Mouse (Mus musculus) MEL (cell line): ENCODE results near the gene Clk3. TPM values are rescaled to one million over a fixed set of nuclear protein-coding genes. Genes with fewer than 3 reads are reported as not detected.

Source experiments
- DNase-seq: peaks from one replicate; pipeline ENCODE4 v3.0.0; 2011; ENCODE audit warnings: low read depth, low spot score
- H3K27ac ChIP-seq: 2 replicates; pipeline ENCODE4 v1.5.1; 2012; ENCODE audit warnings: low read depth, mild to moderate bottlenecking, control low read depth, low read length, moderate library complexity; ENCODE audit not compliant: control insufficient read depth
- H3K27me3 ChIP-seq, 2 experiments: fragments of 150-350 bp in 1 of 2; sonication (generic) in 1 of 2; 2 replicates each; pipeline ENCODE4 v1.6.1; 2012; ENCODE audit warnings: low read length in 2 of 2, mild to moderate bottlenecking in 2 of 2, improper control_type of control experiment in 1 of 2, moderate library complexity in 1 of 2; ENCODE audit not compliant: insufficient read depth in 2 of 2, control insufficient read depth in 1 of 2
- H3K36me3 ChIP-seq, 2 experiments: 2 replicates each; pipeline ENCODE4 v1.6.1; 2012 to 2014; ENCODE audit warnings: low read length in 2 of 2, improper control_type of control experiment in 1 of 2, inconsistent platforms in 1 of 2, mild to moderate bottlenecking in 1 of 2; ENCODE audit not compliant: insufficient read depth in 2 of 2, control insufficient read depth in 1 of 2
- H3K4me1 ChIP-seq, 2 experiments: fragments of 150-350 bp in 1 of 2; sonication (generic) in 1 of 2; 2 replicates each; pipeline ENCODE4 v1.6.1; 2012; ENCODE audit warnings: low read length in 2 of 2, improper control_type of control experiment in 1 of 2, mild to moderate bottlenecking in 1 of 2; ENCODE audit not compliant: insufficient read depth in 2 of 2, control insufficient read depth in 1 of 2
- H3K4me3 ChIP-seq, 2 experiments: fragments of 150-350 bp in 1 of 2; sonication (generic) in 1 of 2; 2 replicates each; pipeline ENCODE4 v1.5.1; 2012; ENCODE audit warnings: low read depth in 2 of 2, low read length in 2 of 2, mild to moderate bottlenecking in 2 of 2, moderate library complexity in 2 of 2, control low read depth in 1 of 2, improper control_type of control experiment in 1 of 2; ENCODE audit not compliant: control insufficient read depth in 1 of 2, insufficient read depth in 1 of 2
- H3K79me2 ChIP-seq: 2 replicates; pipeline ENCODE4 v1.6.1; 2012; ENCODE audit warnings: mild to moderate bottlenecking, low read length, moderate library complexity; ENCODE audit not compliant: control insufficient read depth, poor library complexity, insufficient read depth
- H3K9ac ChIP-seq: 2 replicates; pipeline ENCODE4 v1.6.1; 2012; ENCODE audit warnings: low read depth, mild to moderate bottlenecking, control low read depth, low read length, moderate library complexity; ENCODE audit not compliant: control insufficient read depth, poor library complexity, severe bottlenecking
- H3K9me3 ChIP-seq: fragments of 150-350 bp; sonication (generic); replicated peaks from 2 replicates; pipeline ENCODE4 v1.6.1; 2012; ENCODE audit warnings: mild to moderate bottlenecking, low read length, improper control_type of control experiment, moderate library complexity; ENCODE audit not compliant: insufficient read depth
- BHLHE40 ChIP-seq: IDR thresholded peaks from 2 replicates; pipeline ENCODE4 v1.6.1; 2012; ENCODE audit warnings: low read depth, mild to moderate bottlenecking, inconsistent platforms, low read length, improper control_type of control experiment, borderline replicate concordance
- CHD2 ChIP-seq: IDR thresholded peaks from 2 replicates; pipeline ENCODE4 v1.6.1; 2011; ENCODE audit warnings: low read length, improper control_type of control experiment
- E2F4 ChIP-seq: IDR thresholded peaks from 2 replicates; pipeline ENCODE4 v1.6.1; 2011; ENCODE audit warnings: low read depth, low read length, improper control_type of control experiment, borderline replicate concordance
- ELF1 ChIP-seq: IDR thresholded peaks from 2 replicates; pipeline ENCODE4 v1.6.1; 2014; ENCODE audit warnings: low read depth, mild to moderate bottlenecking, inconsistent platforms, low read length, improper control_type of control experiment, moderate library complexity
- EP300 ChIP-seq, 2 experiments: IDR thresholded peaks; 2 replicates each; pipeline ENCODE4 v1.6.1; 2011; ENCODE audit warnings: improper control_type of control experiment in 2 of 2, low read length in 2 of 2, low read depth in 1 of 2, mild to moderate bottlenecking in 1 of 2
- ETS1 ChIP-seq: IDR thresholded peaks from 2 replicates; pipeline ENCODE4 v1.6.1; 2012; ENCODE audit warnings: low read depth, mild to moderate bottlenecking, inconsistent platforms, low read length, improper control_type of control experiment, moderate library complexity
- GABPA ChIP-seq: IDR thresholded peaks from 2 replicates; pipeline ENCODE4 v1.6.1; 2012; ENCODE audit warnings: low read depth, mild to moderate bottlenecking, inconsistent platforms, low read length, improper control_type of control experiment, moderate library complexity
- GATA1 ChIP-seq: IDR thresholded peaks from 2 replicates; pipeline ENCODE4 v1.6.1; 2011; ENCODE audit warnings: low read depth, low read length, improper control_type of control experiment
- HCFC1 ChIP-seq: IDR thresholded peaks from 2 replicates; pipeline ENCODE4 v1.6.1; 2012; ENCODE audit warnings: low read depth, mild to moderate bottlenecking, inconsistent platforms, low read length, improper control_type of control experiment, moderate library complexity
- JUND ChIP-seq: IDR thresholded peaks from 2 replicates; pipeline ENCODE4 v1.6.1; 2011; ENCODE audit warnings: low read depth, mild to moderate bottlenecking, improper control_type of control experiment, low read length
- KAT2A ChIP-seq: conservative IDR thresholded peaks from 2 replicates; pipeline ENCODE4 v1.6.1; 2012; ENCODE audit warnings: low read depth, low read length, improper control_type of control experiment, inconsistent platforms
- MAX ChIP-seq: IDR thresholded peaks from 2 replicates; pipeline ENCODE4 v1.6.1; 2011; ENCODE audit warnings: low read length, improper control_type of control experiment
- MAZ ChIP-seq: IDR thresholded peaks from 2 replicates; pipeline ENCODE4 v1.6.1; 2012; ENCODE audit warnings: low read depth, mild to moderate bottlenecking, inconsistent platforms, low read length, improper control_type of control experiment
- MEF2A ChIP-seq: IDR thresholded peaks from 2 replicates; pipeline ENCODE4 v1.6.1; 2014; ENCODE audit warnings: low read depth, mild to moderate bottlenecking, inconsistent platforms, low read length, improper control_type of control experiment; ENCODE audit not compliant: poor library complexity, insufficient replicate concordance, severe bottlenecking; ENCODE audit errors: extremely low read depth
- MYB ChIP-seq: IDR thresholded peaks from 2 replicates; pipeline ENCODE4 v1.6.1; 2011; ENCODE audit warnings: mild to moderate bottlenecking, low read depth, low read length, improper control_type of control experiment
- NELFE ChIP-seq: IDR thresholded peaks from 2 replicates; pipeline ENCODE4 v1.6.1; 2011; ENCODE audit warnings: low read depth, low read length, improper control_type of control experiment
- POLR2A ChIP-seq, 2 experiments: IDR thresholded peaks; 2 replicates each; pipeline ENCODE4 v1.6.1; 2011 to 2012; ENCODE audit warnings: low read length in 2 of 2, mild to moderate bottlenecking in 2 of 2, control low read depth in 1 of 2, improper control_type of control experiment in 1 of 2, low read depth in 1 of 2, moderate library complexity in 1 of 2; ENCODE audit not compliant: control insufficient read depth in 1 of 2, insufficient read depth in 1 of 2, poor library complexity in 1 of 2
- POLR2AphosphoS2 ChIP-seq: IDR thresholded peaks from 2 replicates; pipeline ENCODE4 v1.6.1; 2011; ENCODE audit warnings: low read length, improper control_type of control experiment
- RAD21 ChIP-seq: IDR thresholded peaks from 2 replicates; pipeline ENCODE4 v1.6.1; 2011; ENCODE audit warnings: mild to moderate bottlenecking, low read depth, low read length, improper control_type of control experiment
- RCOR1 ChIP-seq: IDR thresholded peaks from 2 replicates; pipeline ENCODE4 v1.6.1; 2012; ENCODE audit warnings: low read depth, mild to moderate bottlenecking, inconsistent platforms, low read length, improper control_type of control experiment
- SIN3A ChIP-seq: IDR thresholded peaks from 2 replicates; pipeline ENCODE4 v1.6.1; 2012; ENCODE audit warnings: low read length, improper control_type of control experiment, inconsistent platforms
- SMC3 ChIP-seq: IDR thresholded peaks from 2 replicates; pipeline ENCODE4 v1.6.1; 2011; ENCODE audit warnings: low read depth, low read length, improper control_type of control experiment
- TAL1 ChIP-seq: IDR thresholded peaks from 2 replicates; pipeline ENCODE4 v1.6.1; 2012; ENCODE audit warnings: mild to moderate bottlenecking, inconsistent platforms, low read length, moderate library complexity, mixed read lengths
- TBP ChIP-seq: IDR thresholded peaks from 2 replicates; pipeline ENCODE4 v1.8.0; 2011; ENCODE audit warnings: low read depth, low read length, improper control_type of control experiment
- TCF12 ChIP-seq: IDR thresholded peaks from 2 replicates; pipeline ENCODE4 v1.6.1; 2014; ENCODE audit warnings: low read depth, mild to moderate bottlenecking, inconsistent platforms, low read length, improper control_type of control experiment, moderate library complexity
- USF1 ChIP-seq: IDR thresholded peaks from 2 replicates; pipeline ENCODE4 v1.6.1; 2014; ENCODE audit warnings: low read depth, mild to moderate bottlenecking, inconsistent platforms, low read length, improper control_type of control experiment, moderate library complexity
- ZMIZ1 ChIP-seq: IDR thresholded peaks from 2 replicates; pipeline ENCODE4 v1.6.1; 2012; ENCODE audit warnings: low read depth, mild to moderate bottlenecking, inconsistent platforms, low read length, improper control_type of control experiment, moderate library complexity
- ZNF384 ChIP-seq: IDR thresholded peaks from 2 replicates; pipeline ENCODE4 v1.6.1; 2012; ENCODE audit warnings: low read depth, mild to moderate bottlenecking, inconsistent platforms, low read length, improper control_type of control experiment
- polyA plus RNA-seq, 2 experiments: library from polyadenylated mRNA; stranded (reverse) in 1 of 2; unstranded in 1 of 2; fragments of >175 nt in 1 of 2; fragments of >200 nt in 1 of 2; gene quantifications; 2 replicates each; pipeline versions ENCODE4 v1.2.1 to v1.2.4; 2012; ENCODE audit warnings: low replicate concordance in 2 of 2, low read depth in 1 of 2; ENCODE audit not compliant: insufficient read length in 2 of 2, insufficient read depth in 1 of 2, missing spikeins in 1 of 2
- total RNA-seq: library from RNA; depleted of rRNA; stranded (reverse); fragments of 300-350 nt; gene quantifications from 2 replicates; pipeline ENCODE4 v1.2.3, GENCODE M21; 2012

Clk3 gene
- total and polyA plus RNA-seq, 3 experiments = 31.2 to 65.6 TPM; not detected in 1

- TF ChIP-seq TBP = no peak
- TF ChIP-seq TAL1 = no peak
- TF ChIP-seq SMC3 = no peak
- TF ChIP-seq SIN3A = no peak
- TF ChIP-seq ELF1 = 0 out of 2 replicates have a peak, but pooled peaks have one; percentile 30
- peak; percentile 37 to 47; a peak in 2 of 4 replicates for TF ChIP-seq EP300 (IDR thresholded peaks at IDR 0.05; ENCODE audit: low read depth in 1 of 2, low read length in 2 of 2)
- TF ChIP-seq NELFE = no peak
- 0 out of 2 replicates have a peak, but pooled peaks have one; percentile 28 for TF ChIP-seq TCF12
- no peak for TF ChIP-seq MAZ
- TF ChIP-seq HCFC1 = no peak
- peak; percentile 81 for TF ChIP-seq GATA1
- TF ChIP-seq POLR2A (IDR thresholded peaks at IDR 0.05; ENCODE audit: control insufficient read depth in 1 of 2, insufficient read depth in 1 of 2, low read depth in 1 of 2, low read length in 2 of 2, poor library complexity in 1 of 2) = no peak
- no peak for TF ChIP-seq CHD2
- no peak for TF ChIP-seq RAD21
- no peak for TF ChIP-seq KAT2A
- no peak for TF ChIP-seq POLR2AphosphoS2
These were observed 4.6 kb upstream of the Clk3 start (continued) for GRCm38 (mm10) chr9:57770214-57770613.

- H3K4me3 ChIP-seq = no peak overlapping the region
- peak; percentile 72 for DNase-seq
- peak overlapping the region; percentile 66 for H3K27ac ChIP-seq
These were observed 3.9 kb upstream of the Clk3 start for GRCm38 (mm10) chr9:57769539-57770069.

More at GRCm38 (mm10) chr9:57769539-57770069, 3.9 kb upstream of the Clk3 start:
- Histone ChIP-seq H3K27me3 (peaks cover 0 to 1% of the 10 kb centered on the region in 2 experiments; a peak in 1 of 4 replicates), H3K9ac (peak overlapping the region; percentile 9; the same call in 1 of the 2 replicates), H3K4me1 (peaks cover 5 to 42% of the 10 kb centered on the region in 2 experiments), H3K79me2 (peaks cover 9% of the 10 kb centered on the region), H3K9me3 (no peaks in the 10 kb centered on the region), H3K36me3 (peaks cover 0 to 25% of the 10 kb centered on the region in 2 experiments; a peak in 2 of 4 replicates)
- no peak for TF ChIP-seq ZNF384
- TF ChIP-seq SMC3 = no peak
- peak; percentile 98 for TF ChIP-seq TAL1
- TF ChIP-seq MYB = no peak
- no peak for TF ChIP-seq E2F4
- peak; percentile 95 for TF ChIP-seq RCOR1
- peak; percentile 89 for TF ChIP-seq ETS1
- TF ChIP-seq TBP = no peak
- TF ChIP-seq SIN3A = peak; percentile 87
- TF ChIP-seq MAX = peak; percentile 56; the same call in 1 of the 2 replicates
- peak; percentile 79 to 85 for TF ChIP-seq EP300 (IDR thresholded peaks at IDR 0.05; ENCODE audit: low read depth in 1 of 2, low read length in 2 of 2)
- no peak for TF ChIP-seq USF1
- TF ChIP-seq MEF2A = no peak
- no peak for TF ChIP-seq JUND
- peak; percentile 12; the same call in 1 of the 2 replicates for TF ChIP-seq HCFC1
- no peak for TF ChIP-seq GABPA
- TF ChIP-seq KAT2A = no peak
- peak; percentile 85 for TF ChIP-seq GATA1
- TF ChIP-seq RAD21 = no peak
- TF ChIP-seq BHLHE40 = peak; percentile 50; the same call in 1 of the 2 replicates
- peak; percentile 33; the same call in 1 of the 2 replicates for TF ChIP-seq MAZ
- TF ChIP-seq POLR2A (IDR thresholded peaks at IDR 0.05; ENCODE audit: control insufficient read depth in 1 of 2, insufficient read depth in 1 of 2, low read depth in 1 of 2, low read length in 2 of 2, poor library complexity in 1 of 2) = no peak
- TF ChIP-seq ZMIZ1 = no peak
- peak; percentile 95 for TF ChIP-seq TCF12
- no peak for TF ChIP-seq CHD2
